Mouse (Mus musculus) lung, postnatal 4 days (tissue): Measurements from ENCODE around the gene Wdr61.

Experiments
- DNase-seq, 2 experiments: peaks; one replicate each; pipeline ENCODE4 v3.0.0; 2021

Wdr61 gene

DNA sequence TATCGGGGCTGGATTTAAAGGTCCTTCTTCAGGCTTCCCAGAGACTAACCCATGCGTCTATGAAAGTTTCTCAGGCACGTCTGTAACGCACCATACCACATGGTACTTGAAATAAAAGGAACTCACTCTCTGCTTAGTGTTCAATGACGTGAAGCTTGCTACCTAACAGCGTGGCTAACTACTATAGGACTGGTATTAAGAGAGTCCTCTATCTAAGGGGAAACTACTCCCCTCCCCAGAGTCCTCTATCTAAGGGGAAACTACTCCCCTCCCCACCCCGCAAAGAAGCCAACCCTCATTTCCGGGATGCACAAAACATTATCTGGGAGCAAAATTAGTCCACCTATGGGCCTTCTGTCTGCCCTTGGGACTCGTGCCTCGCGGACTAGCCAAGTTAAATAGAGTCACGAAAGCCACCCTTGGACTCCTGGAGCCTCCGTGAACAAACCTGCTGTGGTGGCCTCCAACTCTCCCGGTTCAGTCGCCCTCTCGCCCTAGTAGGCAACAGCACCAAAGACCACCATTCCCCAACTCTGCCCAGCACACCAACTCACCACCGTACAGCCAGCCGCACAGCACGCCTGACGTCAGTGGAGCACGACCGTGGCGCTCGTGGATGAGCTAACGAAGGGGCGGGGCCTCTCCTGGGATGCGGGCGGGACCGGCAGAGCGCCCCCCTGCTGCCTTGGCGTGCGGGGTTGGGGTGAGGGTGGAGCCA is at the start of gene Wdr61:
Gene Wdr61, minus strand, starts transcription at position 599 of the 718 bp plus-strand sequence.
- peak; percentile 97 to 99 for DNase-seq

- DNase-seq = no peak
These were observed 49.7 kb upstream of the Wdr61 start for GRCm38 (mm10) chr9:54784003-54784402.

- DNase-seq = no peak
These were observed 48.2 kb upstream of the Wdr61 start for GRCm38 (mm10) chr9:54782504-54782903.

- no peak for DNase-seq
These were observed 45.0 kb upstream of the Wdr61 start for GRCm38 (mm10) chr9:54779280-54779679.

GRCm38 (mm10) chr9:54776451-54776982 is 42.2 kb upstream of the Wdr61 start:
- peak in 1 of 2 experiments; percentile 45 for DNase-seq

DNA sequence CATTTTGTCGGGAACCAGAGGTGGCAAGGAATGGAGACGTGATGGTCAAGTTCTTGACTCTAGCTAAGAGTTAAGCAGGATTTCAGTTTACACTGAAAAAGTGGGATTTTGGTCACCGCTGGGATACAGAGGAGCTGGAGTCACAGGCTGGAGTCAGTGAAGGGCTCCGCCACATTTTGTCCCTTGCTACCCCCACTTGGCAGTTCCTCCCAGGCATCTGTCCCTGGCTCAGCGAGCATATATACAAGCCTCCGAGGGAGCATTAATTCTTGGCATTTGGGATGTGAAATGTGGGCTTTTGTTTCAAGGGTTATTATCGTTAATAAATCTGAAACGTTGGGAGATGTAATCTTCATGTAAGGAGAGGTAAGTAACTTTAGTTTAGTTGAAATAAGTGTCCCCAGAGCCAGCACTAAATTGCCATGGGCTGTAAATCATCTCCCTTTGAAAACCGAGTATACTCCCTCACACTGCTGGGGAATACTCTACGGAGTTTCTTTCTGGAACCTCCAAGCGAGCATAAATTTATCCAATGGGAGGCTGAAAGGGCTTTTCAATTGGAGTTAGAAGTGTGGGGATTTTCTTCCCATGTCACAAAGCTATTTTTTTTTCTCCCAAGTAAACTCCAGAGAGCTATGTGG is 35.9 kb upstream of the Wdr61 start:
- DNase-seq = no peak

DNA sequence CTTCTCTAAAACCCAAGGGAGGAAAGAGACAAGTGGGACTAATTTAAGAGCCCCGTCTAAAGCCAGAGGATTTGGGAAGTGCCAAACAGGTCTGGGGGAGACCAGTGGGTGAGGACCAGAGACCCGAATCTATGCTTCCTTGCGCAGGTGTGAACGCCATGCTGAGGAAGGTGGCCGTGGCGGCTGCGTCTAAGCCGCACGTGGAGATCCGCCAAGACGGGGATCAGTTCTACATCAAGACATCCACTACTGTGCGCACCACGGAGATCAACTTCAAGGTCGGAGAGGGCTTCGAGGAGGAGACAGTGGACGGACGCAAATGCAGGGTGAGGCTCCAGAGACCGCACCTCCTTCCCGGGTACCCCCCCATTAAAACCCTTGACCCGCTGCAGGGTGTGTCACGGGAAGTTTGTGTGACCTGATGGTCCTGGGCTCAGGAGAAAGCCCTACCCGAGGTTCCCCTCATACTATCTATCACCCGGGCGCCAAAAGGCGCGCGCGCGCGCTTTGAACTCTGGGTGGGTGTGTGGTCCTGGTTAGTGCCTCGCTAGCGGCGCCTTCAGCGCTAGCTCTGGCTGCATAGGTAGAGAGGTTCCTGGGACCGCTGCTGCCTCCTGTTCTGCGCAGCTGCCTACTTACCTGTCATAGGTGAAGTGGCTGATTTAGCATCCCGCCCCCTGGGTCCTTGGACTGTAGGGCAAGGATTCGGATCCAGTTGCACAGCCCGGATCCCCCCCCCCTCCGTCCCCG is 31.2 kb upstream of the Wdr61 start:
- no peak for DNase-seq

DNA sequence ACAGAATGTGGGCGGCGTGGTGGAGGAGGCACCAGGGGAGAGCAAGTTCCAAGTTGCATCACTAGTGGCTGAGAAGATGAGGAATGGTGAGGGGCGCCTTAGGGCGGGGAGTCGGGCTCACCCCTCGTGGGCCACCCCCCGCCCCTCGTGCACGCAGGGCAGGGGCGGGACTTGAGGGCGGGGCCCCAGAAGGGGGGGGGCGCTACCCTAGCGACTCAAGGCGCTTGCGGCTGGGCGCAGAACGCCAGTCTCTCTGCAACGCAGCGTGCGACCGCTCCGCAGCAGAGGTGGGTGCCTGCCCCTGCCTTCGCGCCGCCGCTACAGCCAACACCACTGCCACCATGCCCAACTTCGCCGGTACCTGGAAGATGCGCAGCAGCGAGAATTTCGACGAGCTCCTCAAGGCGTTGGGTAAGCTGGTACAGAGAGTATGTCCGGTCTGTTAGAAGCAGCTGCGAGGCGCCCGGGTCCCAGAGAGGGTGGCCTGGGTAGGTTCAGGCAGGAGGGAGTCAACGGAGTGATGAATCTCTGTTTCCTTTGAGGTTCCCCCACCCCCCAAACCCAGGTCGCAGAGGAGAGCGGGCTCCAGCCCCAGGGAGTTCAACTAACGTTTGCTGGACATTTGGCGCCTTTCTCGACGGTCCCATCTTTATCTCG is 30.4 kb upstream of the Wdr61 start, which contains the start of gene Crabp1:
Gene Crabp1, plus strand, starts transcription at position 188 of the 657 bp plus-strand sequence.
- DNase-seq = peak in 1 of 2 experiments; percentile 28

- no peak for DNase-seq
These were observed 29.8 kb upstream of the Wdr61 start for GRCm38 (mm10) chr9:54764091-54764490.

GRCm38 (mm10) chr9:54759592-54759991 is 25.3 kb upstream of the Wdr61 start:
- DNase-seq = peak in 1 of 2 experiments; percentile 31

DNA sequence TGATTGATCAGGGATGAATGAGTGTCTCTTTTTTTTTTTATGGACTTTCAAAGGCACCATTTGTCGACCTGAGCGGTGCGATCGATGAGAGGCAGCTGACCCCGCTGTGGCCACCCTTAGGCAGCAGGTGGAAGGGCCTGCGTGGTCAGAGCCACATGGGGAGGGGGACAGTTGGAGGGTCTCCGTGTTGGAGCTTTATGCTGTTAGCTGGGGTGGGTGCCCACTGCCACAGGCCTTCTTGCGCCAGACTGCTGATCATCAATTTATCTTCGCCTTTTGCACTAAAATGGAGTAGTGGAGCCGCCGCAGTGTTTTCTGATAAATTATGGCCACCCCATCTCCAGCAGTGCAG is 18.6 kb upstream of the Wdr61 start:
- no peak for DNase-seq

DNA sequence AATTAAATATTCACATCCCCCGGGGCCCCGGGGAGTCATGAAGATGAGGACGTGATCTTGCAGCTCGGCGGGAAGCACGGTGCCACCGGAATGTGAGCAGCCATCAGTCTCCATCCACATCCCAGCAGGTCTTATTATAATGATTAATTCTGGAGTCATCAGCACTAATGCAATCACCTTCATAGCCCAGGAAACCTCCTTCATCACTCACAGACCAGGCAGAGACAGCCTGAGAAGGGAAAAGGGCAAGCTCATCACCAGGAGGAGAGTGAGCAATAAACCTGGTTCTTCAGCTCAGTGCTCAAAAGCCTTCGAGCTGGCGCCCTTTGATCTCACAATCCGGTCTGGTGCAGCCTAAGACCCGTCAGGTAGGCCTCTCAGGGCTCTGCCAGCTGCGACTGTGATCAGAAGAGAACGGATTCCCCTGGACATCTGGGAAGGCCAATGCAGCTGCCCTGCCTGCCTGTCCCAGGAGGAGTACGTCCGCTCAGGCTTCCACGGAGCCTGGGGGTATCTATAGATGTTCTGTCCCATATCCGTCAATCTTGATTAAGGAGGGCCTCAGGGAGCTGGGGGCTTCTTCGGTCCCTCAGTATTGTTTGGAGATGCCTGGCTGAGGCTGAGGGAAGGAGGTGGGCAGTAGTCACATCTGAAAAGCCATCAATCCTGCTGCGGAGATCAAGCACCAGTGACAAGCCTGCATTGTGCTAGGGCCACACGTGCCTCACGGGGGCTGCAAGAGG is 18.1 kb upstream of the Wdr61 start:
- no peak for DNase-seq

GRCm38 (mm10) chr9:54751684-54752083 is 17.4 kb upstream of the Wdr61 start:
- DNase-seq = no peak

DNA sequence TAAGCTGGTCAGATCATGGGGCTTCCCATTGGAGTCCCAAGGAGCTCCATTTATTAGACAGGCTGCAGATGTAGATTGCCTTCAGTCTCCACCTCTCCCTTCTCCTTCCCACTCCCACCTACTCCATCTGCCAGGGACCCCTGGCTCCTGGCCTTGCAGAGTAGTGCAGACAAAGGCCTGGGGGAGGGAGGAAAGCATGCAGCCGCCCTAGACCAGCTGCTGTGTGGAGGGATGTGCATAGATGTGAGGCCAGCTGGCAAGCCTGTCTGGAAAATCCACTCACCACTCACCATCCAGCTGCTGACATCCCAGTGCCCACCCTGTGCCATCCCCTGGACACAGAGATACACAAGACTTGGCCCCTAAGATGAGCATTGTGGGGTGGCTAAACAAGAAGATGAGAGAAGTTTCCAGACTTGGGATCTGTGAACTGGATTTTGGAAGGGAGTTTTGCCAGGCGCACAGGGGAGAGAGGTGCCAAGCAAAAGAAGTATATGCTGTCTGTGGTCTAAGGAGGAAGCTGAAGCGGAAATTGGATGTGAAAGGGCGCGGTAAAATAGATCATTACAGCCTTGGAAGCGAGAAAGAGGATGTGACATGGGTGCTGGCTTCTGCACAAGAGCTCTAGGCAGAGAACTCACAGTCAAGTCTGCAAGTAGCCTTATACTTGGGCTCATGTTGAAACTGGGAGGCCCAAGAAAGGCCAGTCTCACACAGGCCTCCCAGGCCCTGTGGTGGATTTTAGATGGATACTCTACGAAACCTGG is 16.1 kb upstream of the Wdr61 start:
- peak in 1 of 2 experiments; percentile 37 for DNase-seq

GRCm38 (mm10) chr9:54745740-54746370 is 11.5 kb upstream of the Wdr61 start:
- DNase-seq = no peak

GRCm38 (mm10) chr9:54743891-54744290 is 9.6 kb upstream of the Wdr61 start:
- no peak for DNase-seq

GRCm38 (mm10) chr9:54738376-54738775 is 4.1 kb upstream of the Wdr61 start:
- DNase-seq = peak; percentile 53 to 62

DNA sequence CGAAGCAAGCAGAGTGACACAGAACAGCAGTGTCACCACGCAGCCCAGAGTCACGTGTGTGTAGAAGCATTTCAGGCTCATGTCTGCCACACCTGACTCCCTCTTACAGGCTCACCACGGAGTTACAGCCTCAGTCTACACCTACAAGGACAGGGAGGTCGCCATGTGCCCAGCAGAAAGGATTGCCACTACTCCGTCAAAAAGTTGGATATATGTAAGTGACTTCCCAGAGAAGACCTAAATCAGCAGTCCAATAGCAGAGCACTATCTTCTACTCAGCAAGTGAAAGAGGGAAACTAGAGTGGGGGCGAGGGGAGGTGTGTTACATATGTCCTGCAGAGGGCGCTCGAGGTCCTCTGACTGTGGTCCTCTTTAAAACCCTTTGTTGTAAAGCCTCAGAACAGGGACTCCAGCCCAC is 2.0 kb upstream of the Wdr61 start:
- peak in 1 of 2 experiments; percentile 52 for DNase-seq

DNA sequence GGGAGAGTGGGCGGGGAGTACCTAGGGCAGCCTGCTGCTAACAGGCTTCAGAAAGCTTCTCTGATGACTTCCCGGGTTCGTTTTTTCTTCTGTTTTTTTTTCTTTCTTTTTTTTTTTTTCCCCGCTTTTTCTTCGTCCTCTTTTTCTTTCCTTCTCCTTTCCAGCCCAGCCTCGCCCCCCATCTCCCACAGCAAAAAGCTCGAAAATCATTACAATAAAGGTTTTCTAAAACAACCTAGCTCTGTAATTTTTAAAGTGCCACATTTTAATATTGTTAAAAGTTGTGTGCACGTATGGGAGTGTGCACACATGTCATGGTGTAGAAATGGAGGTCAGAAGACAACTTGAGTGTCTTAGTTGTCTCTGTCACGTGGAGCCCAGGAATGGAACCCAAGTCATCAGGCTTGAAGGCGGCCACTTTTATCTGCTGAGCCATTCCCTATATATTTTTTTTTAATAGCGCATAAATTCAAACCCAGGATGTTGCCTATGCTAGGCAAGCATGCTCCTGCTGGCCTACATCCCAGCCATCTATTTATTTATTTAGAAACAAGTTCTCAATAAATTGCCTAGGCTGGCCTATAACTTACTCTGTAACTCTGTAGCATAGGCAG is 427 bp upstream of the Wdr61 start:
- DNase-seq = no peak

GRCm38 (mm10) chr9:54732122-54732521 is 2.2 kb downstream of the Wdr61 start:
- no peak for DNase-seq
